Mouse (Mus musculus): ENCODE measurements around the gene Ppp2r3a. TPM values are rescaled to one million over a fixed set of nuclear protein-coding genes. Genes with fewer than 3 reads are reported as not detected.

Gene Ppp2r3a
- total and polyA plus RNA-seq, 2 experiments: 2.3 to 14.3 TPM

- TF ChIP-seq CTCF (IDR thresholded peaks at IDR 0.05; ENCODE audit: low read depth, low read length) (no peak), POLR2A (IDR thresholded peaks at IDR 0.05; ENCODE audit: extremely low read depth, insufficient read depth, low read length) (no peak)
- WGBS: 6% methylated on average over 11 of the region's 11 CpGs
- Histone ChIP-seq H3K36me3 (ENCODE audit: control insufficient read depth, insufficient read depth, low read length) (no peaks in the 10 kb centered on the region), H3K4me1 (ENCODE audit: control insufficient read depth, insufficient read depth, low read length) (peaks cover 7% of the 10 kb centered on the region), H3K27ac (replicated peaks; ENCODE audit: insufficient read depth, low read depth, low read length) (no peak overlapping the region), H3K4me3 (ENCODE audit: insufficient read depth, low read depth, low read length) (peak overlapping the region; percentile 95; the same call in 1 of the 2 replicates), H3K79me2 (ENCODE audit: control insufficient read depth, insufficient read depth, low read length) (peaks cover 19% of the 10 kb centered on the region; the same call in 1 of the 2 replicates), H3K9ac (ENCODE audit: low read depth, low read length) (peak overlapping the region; percentile 6; the same call in 1 of the 2 replicates), H3K27me3 (ENCODE audit: control insufficient read depth, insufficient read depth, low read length) (no peaks in the 10 kb centered on the region)
- DNase-seq (ENCODE audit: extremely low read depth, low read depth, low spot score): peak; percentile 51
Observed at GRCm38 (mm10) chr9:101250486-101250885, 1.1 kb downstream of the Ppp2r3a start.

- H3K4me1 ChIP-seq (ENCODE audit: control insufficient read depth, insufficient read depth, low read length): peaks cover 7% of the 10 kb centered on the region
- DNase-seq (ENCODE audit: extremely low read depth, low read depth, low spot score): no peak
Observed at GRCm38 (mm10) chr9:101249626-101250025, 2.0 kb downstream of the Ppp2r3a start.

GRCm38 (mm10) chr9:101247541-101247940 is 4.1 kb downstream of the Ppp2r3a start:
- no peak overlapping the region for H3K27ac ChIP-seq (replicated peaks; ENCODE audit: insufficient read depth, low read depth, low read length)
- TF ChIP-seq POLR2A (IDR thresholded peaks at IDR 0.05; ENCODE audit: extremely low read depth, insufficient read depth, low read length) (no peak), CTCF (IDR thresholded peaks at IDR 0.05; ENCODE audit: low read depth, low read length) (no peak)
- no peak for DNase-seq (ENCODE audit: extremely low read depth, low read depth, low spot score)
- H3K79me2 ChIP-seq (ENCODE audit: control insufficient read depth, insufficient read depth, low read length): peaks cover 26% of the 10 kb centered on the region; the same call in 1 of the 2 replicates
- no peak overlapping the region for H3K9ac ChIP-seq (ENCODE audit: low read depth, low read length)
- H3K36me3 ChIP-seq (ENCODE audit: control insufficient read depth, insufficient read depth, low read length): no peaks in the 10 kb centered on the region
- 86% methylated on average over 7 of the region's 7 CpGs for WGBS
- H3K27me3 ChIP-seq (ENCODE audit: control insufficient read depth, insufficient read depth, low read length): no peaks in the 10 kb centered on the region
- peaks cover 11% of the 10 kb centered on the region for H3K4me1 ChIP-seq (ENCODE audit: control insufficient read depth, insufficient read depth, low read length)
- no peak overlapping the region for H3K4me3 ChIP-seq (ENCODE audit: insufficient read depth, low read depth, low read length)

More at GRCm38 (mm10) chr9:101249626-101250025, 2.0 kb downstream of the Ppp2r3a start:
- Histone ChIP-seq H3K9ac (ENCODE audit: low read depth, low read length) (no peak overlapping the region), H3K27ac (replicated peaks; ENCODE audit: insufficient read depth, low read depth, low read length) (no peak overlapping the region), H3K4me3 (ENCODE audit: insufficient read depth, low read depth, low read length) (no peak overlapping the region), H3K79me2 (ENCODE audit: control insufficient read depth, insufficient read depth, low read length) (peaks cover 23% of the 10 kb centered on the region; the same call in 1 of the 2 replicates), H3K36me3 (ENCODE audit: control insufficient read depth, insufficient read depth, low read length) (no peaks in the 10 kb centered on the region), H3K27me3 (ENCODE audit: control insufficient read depth, insufficient read depth, low read length) (no peaks in the 10 kb centered on the region)
- WGBS: 86% methylated on average over 4 of the region's 4 CpGs
- no peak for TF ChIP-seq CTCF (IDR thresholded peaks at IDR 0.05; ENCODE audit: low read depth, low read length)
- no peak for TF ChIP-seq POLR2A (IDR thresholded peaks at IDR 0.05; ENCODE audit: extremely low read depth, insufficient read depth, low read length)

GRCm38 (mm10) chr9:101245493-101245892 is 6.1 kb downstream of the Ppp2r3a start:
- Histone ChIP-seq H3K9ac (ENCODE audit: low read depth, low read length) (no peak overlapping the region), H3K27me3 (ENCODE audit: control insufficient read depth, insufficient read depth, low read length) (no peaks in the 10 kb centered on the region), H3K27ac (replicated peaks; ENCODE audit: insufficient read depth, low read depth, low read length) (no peak overlapping the region), H3K36me3 (ENCODE audit: control insufficient read depth, insufficient read depth, low read length) (no peaks in the 10 kb centered on the region), H3K4me1 (ENCODE audit: control insufficient read depth, insufficient read depth, low read length) (peaks cover 8% of the 10 kb centered on the region), H3K4me3 (ENCODE audit: insufficient read depth, low read depth, low read length) (no peak overlapping the region), H3K79me2 (ENCODE audit: control insufficient read depth, insufficient read depth, low read length) (peaks cover 29% of the 10 kb centered on the region; the same call in 1 of the 2 replicates)
- DNase-seq (ENCODE audit: extremely low read depth, low read depth, low spot score): no peak
- 96% methylated on average over 5 of the region's 5 CpGs for whole genome bisulfite sequencing
- TF ChIP-seq CTCF (IDR thresholded peaks at IDR 0.05; ENCODE audit: low read depth, low read length) (no peak), POLR2A (IDR thresholded peaks at IDR 0.05; ENCODE audit: extremely low read depth, insufficient read depth, low read length) (no peak)

GRCm38 (mm10) chr9:101243711-101244110 is 7.9 kb downstream of the Ppp2r3a start:
- H3K79me2 ChIP-seq (ENCODE audit: control insufficient read depth, insufficient read depth, low read length): peaks cover 22% of the 10 kb centered on the region; the same call in 1 of the 2 replicates
- no peaks in the 10 kb centered on the region for H3K27me3 ChIP-seq (ENCODE audit: control insufficient read depth, insufficient read depth, low read length)
- H3K4me3 ChIP-seq (ENCODE audit: insufficient read depth, low read depth, low read length): no peak overlapping the region
- H3K27ac ChIP-seq (replicated peaks; ENCODE audit: insufficient read depth, low read depth, low read length): no peak overlapping the region
- DNase-seq (ENCODE audit: extremely low read depth, low read depth, low spot score): no peak
- 80% methylated on average over 2 of the region's 2 CpGs for WGBS
- no peak overlapping the region for H3K9ac ChIP-seq (ENCODE audit: low read depth, low read length)
- H3K4me1 ChIP-seq (ENCODE audit: control insufficient read depth, insufficient read depth, low read length): peaks cover 5% of the 10 kb centered on the region; the same call in 1 of the 2 replicates
- TF ChIP-seq POLR2A (IDR thresholded peaks at IDR 0.05; ENCODE audit: extremely low read depth, insufficient read depth, low read length) (no peak), CTCF (IDR thresholded peaks at IDR 0.05; ENCODE audit: low read depth, low read length) (no peak)
- H3K36me3 ChIP-seq (ENCODE audit: control insufficient read depth, insufficient read depth, low read length): no peaks in the 10 kb centered on the region

GRCm38 (mm10) chr9:101240161-101240560 is 11.4 kb downstream of the Ppp2r3a start:
- Histone ChIP-seq H3K9ac (ENCODE audit: low read depth, low read length) (no peak overlapping the region), H3K27ac (replicated peaks; ENCODE audit: insufficient read depth, low read depth, low read length) (no peak overlapping the region), H3K4me3 (ENCODE audit: insufficient read depth, low read depth, low read length) (no peak overlapping the region), H3K27me3 (ENCODE audit: control insufficient read depth, insufficient read depth, low read length) (no peaks in the 10 kb centered on the region), H3K36me3 (ENCODE audit: control insufficient read depth, insufficient read depth, low read length) (no peaks in the 10 kb centered on the region), H3K79me2 (ENCODE audit: control insufficient read depth, insufficient read depth, low read length) (peaks cover 17% of the 10 kb centered on the region; the same call in 1 of the 2 replicates), H3K4me1 (ENCODE audit: control insufficient read depth, insufficient read depth, low read length) (peaks cover 5% of the 10 kb centered on the region; the same call in 1 of the 2 replicates)
- DNase-seq (ENCODE audit: extremely low read depth, low read depth, low spot score): no peak
- 82% methylated on average over 3 of the region's 3 CpGs for WGBS
- TF ChIP-seq CTCF (IDR thresholded peaks at IDR 0.05; ENCODE audit: low read depth, low read length): no peak
- no peak for TF ChIP-seq POLR2A (IDR thresholded peaks at IDR 0.05; ENCODE audit: extremely low read depth, insufficient read depth, low read length)

All from liver, adult 2 months (tissue).